Mouse (Mus musculus) adrenal gland, postnatal 10 days (tissue): ENCODE measurements around the gene Ythdf2. TPM values are rescaled to one million over a fixed set of nuclear protein-coding genes. Genes with fewer than 3 reads are reported as not detected.

Source experiments
- DNase-seq: peaks from one replicate; pipeline ENCODE4 v3.0.0; 2021; ENCODE audit warnings: mixed read lengths
- microRNA-seq: library from miRNA; unstranded; fragments of <30 nt; microRNA quantifications from one replicate; pipeline ENCODE4 v1.2.0, GENCODE M21; 2021
- total RNA-seq, 2 experiments: library from RNA; stranded (reverse); gene quantifications; 2 replicates each; pipeline ENCODE4 v1.2.3; 2021

Gene Ythdf2
- total RNA-seq, 2 experiments from 2014 or later: 48.9 to 54.4 TPM

GRCm38 (mm10) chr4:132146201-132146600 is 65.9 kb downstream of the Ythdf2 start:
- DNase-seq: no peak

- no peak for DNase-seq
Observed at GRCm38 (mm10) chr4:132145092-132145491, 67.0 kb downstream of the Ythdf2 start.

- DNase-seq: peak; percentile 18
Observed at GRCm38 (mm10) chr4:132144080-132144841, 67.8 kb downstream of the Ythdf2 start, which contains the start of gene Oprd1. TSS of gene Oprd1 (minus strand) at chr4:132144486.

- no peak for DNase-seq
Observed at GRCm38 (mm10) chr4:132138640-132139039, 73.5 kb downstream of the Ythdf2 start.

- no peak for DNase-seq
Observed at GRCm38 (mm10) chr4:132137013-132137412, 75.1 kb downstream of the Ythdf2 start.

Small RNAs within 50 kb of the gene (microRNA-seq; reads per million reads assigned to microRNA genes)
- gene Gm22033: not detected

Other genes with a start within 250 kb of the Ythdf2 start
- gene Gm10300, start 137.6 kb downstream of the Ythdf2 start, total RNA-seq: under 1 TPM; 0.15 to 0.55 TPM
- gene Epb41, start 137.0 kb downstream of the Ythdf2 start, total RNA-seq: 10 to 100 TPM; 77.8 to 79.6 TPM
- gene Oprd1, start 67.8 kb downstream of the Ythdf2 start, total RNA-seq: under 1 TPM; 0.51 to 0.55 TPM
- gene Gmeb1, start 49.3 kb upstream of the Ythdf2 start, total RNA-seq: 10 to 100 TPM; 16.5 to 18.7 TPM
- gene Taf12, start 62.1 kb upstream of the Ythdf2 start, total RNA-seq: 10 to 100 TPM; 21.8 to 24.7 TPM
- gene Rab42, start 91.1 kb upstream of the Ythdf2 start, total RNA-seq: 1 to 10 TPM; 1.2 to 3.7 TPM
- 10 to 100 TPM; 35.3 to 43.3 TPM for gene Trnau1ap, start 117.2 kb upstream of the Ythdf2 start, total RNA-seq
- gene Rcc1, start 141.3 kb upstream of the Ythdf2 start, total RNA-seq: 10 to 100 TPM; 19.1 to 24.8 TPM
- 10 to 100 TPM; 31.9 to 39.0 TPM for gene Phactr4, start 210.2 kb upstream of the Ythdf2 start, total RNA-seq